Mouse (Mus musculus) cerebellum, postnatal 4 days (tissue): Measurements from ENCODE around the gene Sox10.

Source experiments
- DNase-seq, 2 experiments: peaks; one replicate each; pipeline ENCODE4 v3.0.0; 2022; ENCODE audit warnings: low spot score in 2 of 2, mixed read lengths in 1 of 2

Gene Sox10

GRCm38 (mm10) chr15:79123751-79124150 is 41.3 kb downstream of the Sox10 start:
- no peak for DNase-seq

- DNase-seq = no peak
These were observed 42.5 kb downstream of the Sox10 start for GRCm38 (mm10) chr15:79122546-79122945.

- DNase-seq = no peak
These were observed 42.9 kb downstream of the Sox10 start for GRCm38 (mm10) chr15:79122119-79122518.

GRCm38 (mm10) chr15:79119491-79119890 is 45.5 kb downstream of the Sox10 start:
- DNase-seq = no peak

GRCm38 (mm10) chr15:79115276-79115675 is 49.8 kb downstream of the Sox10 start:
- no peak for DNase-seq

- no peak for DNase-seq
These were observed 53.3 kb downstream of the Sox10 start for GRCm38 (mm10) chr15:79111774-79112173.

GRCm38 (mm10) chr15:79110528-79110927 is 54.5 kb downstream of the Sox10 start:
- DNase-seq = no peak

- no peak for DNase-seq
These were observed 55.0 kb downstream of the Sox10 start for GRCm38 (mm10) chr15:79110031-79110430.

GRCm38 (mm10) chr15:79109321-79109934 is 55.6 kb downstream of the Sox10 start:
- no peak for DNase-seq

- peak in 1 of 2 experiments; percentile 61 for DNase-seq
These were observed 56.4 kb downstream of the Sox10 start, which contains the start of gene Micall1 for GRCm38 (mm10) chr15:79108421-79109320. TSS of gene Micall1 (plus strand) at chr15:79108898.

- DNase-seq = no peak
These were observed 57.1 kb downstream of the Sox10 start for GRCm38 (mm10) chr15:79107966-79108365.

- no peak for DNase-seq
These were observed 59.2 kb downstream of the Sox10 start for GRCm38 (mm10) chr15:79105804-79106203.
